Mouse (Mus musculus): Measurements from ENCODE around the gene Hoxc5.

The Hoxc5 gene

DNA sequence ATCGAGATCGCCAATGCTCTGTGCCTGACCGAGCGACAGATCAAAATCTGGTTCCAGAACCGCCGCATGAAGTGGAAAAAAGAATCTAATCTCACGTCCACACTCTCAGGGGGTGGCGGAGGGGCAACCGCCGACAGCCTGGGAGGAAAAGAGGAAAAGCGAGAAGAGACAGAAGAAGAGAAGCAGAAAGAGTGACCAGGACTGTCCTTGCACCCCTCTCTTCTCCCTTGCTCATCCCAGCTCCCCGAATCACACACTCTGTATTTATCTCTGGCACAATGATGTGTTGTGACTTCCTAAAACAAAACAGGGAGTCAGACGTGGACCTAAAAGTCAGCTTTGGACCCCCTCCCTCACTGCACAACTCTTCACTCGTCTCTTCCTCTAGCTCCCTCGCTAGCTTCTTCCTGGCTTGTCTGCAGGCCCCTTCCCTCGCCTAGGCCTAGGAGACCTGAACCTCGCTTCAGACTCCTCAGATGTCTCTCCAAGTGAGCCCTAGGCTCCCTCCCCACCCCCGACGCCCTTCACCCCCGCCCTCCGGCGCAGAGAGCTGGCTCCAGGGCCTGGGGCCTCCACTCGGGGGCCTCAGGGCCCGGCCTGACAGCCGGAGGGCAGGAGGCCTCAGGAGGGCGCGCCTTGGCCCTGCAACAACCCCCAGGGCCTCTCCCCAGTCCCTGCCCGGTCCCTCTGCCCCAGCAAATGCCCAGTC is 43.8 kb downstream of the Hoxc5 start:
- DNase-seq (ENCODE audit: low spot score in 2 of 2), result no peak

DNA sequence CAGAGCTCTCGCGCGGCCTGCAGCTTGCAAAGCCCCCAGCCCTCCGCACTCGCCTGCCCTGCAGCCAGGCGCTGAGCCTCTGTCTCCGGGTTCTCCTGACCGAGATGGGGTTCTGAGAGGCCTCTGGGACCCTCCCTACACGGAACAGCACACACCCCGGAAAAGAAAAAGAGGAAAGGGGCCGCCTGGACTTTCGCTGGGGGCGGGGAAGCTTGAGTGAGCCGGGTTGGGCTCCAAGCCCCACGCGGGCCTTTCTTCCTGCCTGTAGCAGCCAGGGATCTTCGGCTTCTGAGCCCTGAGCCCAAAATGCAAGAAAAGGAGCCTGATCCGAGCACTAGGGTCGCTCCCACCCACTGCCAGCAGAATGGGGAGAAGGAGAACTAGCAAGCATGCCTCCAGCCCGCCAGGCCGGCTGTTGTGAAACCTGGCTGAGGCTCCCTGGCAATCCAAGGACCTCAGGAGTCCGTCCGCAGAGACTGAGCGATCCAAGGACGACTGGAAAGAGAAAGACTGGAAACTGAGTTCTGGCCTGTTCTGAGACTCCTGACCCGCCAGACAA is 44.8 kb downstream of the Hoxc5 start:
- DNase-seq (ENCODE audit: low spot score in 2 of 2), result no peak

DNA sequence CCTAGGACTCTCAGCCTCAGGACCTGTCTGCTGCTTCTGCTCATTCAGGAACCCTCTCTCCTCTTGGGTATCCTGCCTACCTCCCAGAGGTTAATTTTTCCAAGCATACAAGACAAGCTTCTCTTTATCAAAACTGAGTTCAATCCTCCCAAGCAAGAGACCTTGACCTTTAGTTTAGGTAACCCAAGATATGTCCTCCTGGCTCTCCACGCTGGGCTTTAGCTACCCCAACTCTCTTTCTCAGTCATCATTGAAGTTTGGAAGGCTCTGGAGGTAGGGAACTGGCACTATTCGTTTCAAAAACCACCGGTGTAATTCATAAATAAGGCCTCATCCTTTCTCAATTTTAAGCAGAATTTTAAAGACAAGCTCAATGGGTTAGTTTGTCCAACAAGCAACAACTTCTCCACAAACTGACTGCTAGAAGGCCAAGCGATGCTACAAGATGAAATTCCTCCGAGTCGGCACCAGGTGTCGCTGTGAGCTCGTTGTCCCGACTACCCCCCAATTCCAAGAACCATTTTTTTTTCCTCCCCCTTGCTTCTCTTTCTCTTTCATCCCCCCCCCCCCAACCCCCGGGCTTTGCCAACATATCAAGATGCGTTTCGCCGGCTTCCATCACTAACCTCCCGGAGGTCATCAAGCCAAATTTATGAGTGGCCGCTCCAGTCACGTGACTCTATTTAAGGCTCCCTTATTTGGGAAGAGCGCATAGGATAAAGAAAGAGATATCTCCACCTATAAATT is 46.2 kb downstream of the Hoxc5 start:
- DNase-seq (ENCODE audit: low spot score in 2 of 2), result peak in 1 of 2 experiments; percentile 45

DNA sequence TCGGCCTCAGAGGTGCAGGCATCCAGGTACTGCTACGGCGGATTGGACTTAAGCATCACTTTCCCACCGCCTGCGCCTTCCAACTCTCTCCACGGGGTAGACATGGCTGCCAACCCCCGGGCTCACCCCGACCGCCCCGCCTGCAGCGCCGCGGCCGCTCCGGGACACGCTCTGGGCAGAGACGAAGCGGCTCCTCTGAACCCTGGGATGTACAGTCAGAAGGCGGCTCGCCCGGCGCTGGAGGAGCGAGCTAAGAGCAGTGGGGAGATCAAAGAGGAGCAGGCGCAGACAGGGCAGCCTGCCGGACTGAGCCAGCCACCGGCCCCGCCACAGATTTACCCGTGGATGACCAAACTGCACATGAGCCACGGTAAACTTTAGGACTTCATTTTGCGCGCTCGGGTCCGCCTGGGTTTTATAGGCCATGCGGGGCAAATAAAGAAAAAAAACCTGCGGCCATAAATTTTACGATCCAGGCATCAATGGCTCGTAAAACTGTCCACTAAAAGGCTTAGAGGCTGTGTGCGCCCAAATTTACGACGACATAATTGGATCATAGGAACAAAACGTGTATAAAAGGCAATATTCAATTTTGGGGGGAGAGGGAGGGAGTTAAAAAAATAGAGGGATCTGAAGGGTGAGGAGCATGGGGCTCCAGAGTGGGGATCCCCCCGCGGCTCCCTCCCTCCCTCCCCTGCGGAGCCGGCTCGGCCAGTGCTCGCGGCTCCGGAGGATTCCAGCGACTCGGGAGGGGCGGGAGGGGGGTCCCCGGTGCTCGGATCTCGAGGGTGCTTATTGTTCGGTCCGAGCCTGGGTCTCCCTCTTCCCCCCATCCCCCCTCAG is 47.1 kb downstream of the Hoxc5 start:
- no peak for DNase-seq (ENCODE audit: low spot score in 2 of 2)

DNA sequence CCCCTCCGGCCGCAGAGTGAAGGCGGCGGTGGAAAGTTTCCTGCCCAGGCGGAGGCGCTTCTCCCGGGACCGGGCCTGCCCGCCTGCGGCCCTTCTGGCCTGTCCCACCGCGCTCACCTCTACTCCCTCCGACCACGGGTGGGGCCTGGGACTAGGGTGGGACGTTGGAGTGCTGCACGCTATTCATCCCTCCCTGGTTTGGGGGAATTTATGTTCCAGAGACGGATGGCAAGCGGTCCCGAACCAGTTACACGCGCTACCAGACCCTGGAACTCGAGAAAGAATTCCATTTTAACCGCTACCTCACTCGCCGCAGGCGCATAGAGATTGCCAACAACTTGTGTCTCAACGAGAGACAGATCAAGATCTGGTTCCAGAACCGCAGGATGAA is 47.8 kb downstream of the Hoxc5 start:
- DNase-seq (ENCODE audit: low spot score in 2 of 2), result no peak

DNA sequence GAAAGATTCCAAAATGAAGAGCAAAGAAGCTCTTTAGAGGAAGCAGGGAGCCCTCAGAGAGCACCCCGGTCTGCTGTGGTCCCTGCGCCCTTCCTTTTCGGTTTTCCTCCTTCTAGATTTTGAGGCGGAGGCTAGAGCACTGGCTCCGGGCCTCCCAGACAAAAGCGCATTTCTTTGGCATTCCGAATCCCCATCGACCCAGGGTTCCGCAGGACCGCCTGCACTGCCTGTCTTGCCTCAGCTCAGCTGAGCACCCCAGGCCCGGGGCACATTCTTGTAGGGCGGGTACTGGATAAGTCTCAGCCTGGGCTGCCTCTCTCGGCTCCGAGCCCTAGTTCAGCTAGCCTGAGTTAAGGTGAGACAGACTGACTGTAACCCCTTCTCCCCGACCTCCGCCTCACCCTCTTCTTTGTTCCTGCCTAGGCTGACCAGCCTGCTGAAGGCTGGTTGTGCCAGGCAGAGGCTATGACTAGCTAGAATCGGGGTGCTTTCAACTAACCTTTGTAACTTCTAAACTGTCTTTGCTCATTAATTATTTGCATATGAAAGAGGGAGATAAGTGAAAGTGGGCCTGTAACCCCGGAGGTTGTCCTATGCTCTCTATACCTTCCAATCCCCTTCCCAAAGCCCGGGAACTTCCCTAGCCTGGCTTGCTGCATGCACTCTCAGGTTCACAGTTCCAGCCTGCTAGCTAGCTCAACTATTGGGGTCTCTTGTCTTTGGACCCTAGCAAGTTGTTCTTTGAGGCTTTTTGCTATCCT is 48.3 kb downstream of the Hoxc5 start:
- DNase-seq (ENCODE audit: low spot score in 2 of 2), result no peak

DNA sequence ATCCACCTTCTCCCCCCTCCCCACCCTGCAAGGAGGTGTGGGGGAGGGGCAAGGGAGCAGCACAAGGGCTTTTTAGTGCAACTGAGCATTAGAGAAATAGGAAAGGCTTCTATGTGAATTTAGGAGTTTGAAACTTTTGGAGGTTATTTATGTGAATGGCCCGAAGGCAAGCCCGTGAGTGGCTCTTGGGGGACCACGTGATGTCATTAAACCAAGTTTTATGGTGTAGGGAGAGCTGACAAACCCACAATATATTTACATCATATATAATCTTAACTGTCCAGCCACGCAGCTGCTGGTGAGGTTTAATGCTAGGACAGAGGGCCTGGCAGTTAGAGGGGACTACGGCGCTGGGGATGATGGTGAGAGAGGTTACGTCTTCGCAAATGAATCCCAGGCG is 51.4 kb downstream of the Hoxc5 start, which contains the start of gene Hoxc4:
Gene Hoxc4, plus strand, starts transcription at position 299 of the 400 bp plus-strand sequence.
- DNase-seq (ENCODE audit: low spot score in 2 of 2), result no peak

DNA sequence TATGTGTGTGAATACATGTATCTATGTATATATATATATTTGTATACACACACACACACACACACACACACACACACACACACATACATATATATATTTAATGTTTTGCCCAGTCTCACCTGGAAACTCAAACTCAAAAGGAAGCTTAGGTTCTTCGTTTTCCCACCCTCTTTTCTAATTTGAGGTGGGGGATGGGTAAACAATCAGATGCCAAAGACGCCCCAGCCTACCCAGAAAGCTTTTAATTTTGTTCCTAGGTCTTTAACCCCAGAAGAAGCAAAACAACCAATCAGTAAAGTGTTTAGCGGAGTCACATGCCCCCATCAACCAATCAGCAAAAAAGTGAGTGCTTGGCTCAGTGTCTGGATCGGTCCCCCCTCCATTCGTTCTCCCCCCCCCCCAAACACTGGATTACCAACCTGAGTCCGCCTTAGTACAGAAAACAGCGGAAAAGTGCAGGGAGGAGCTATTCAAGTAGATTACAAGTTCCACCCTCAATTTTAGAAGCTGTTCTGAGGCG is 53.7 kb downstream of the Hoxc5 start:
- DNase-seq (ENCODE audit: low spot score in 2 of 2), result no peak

DNA sequence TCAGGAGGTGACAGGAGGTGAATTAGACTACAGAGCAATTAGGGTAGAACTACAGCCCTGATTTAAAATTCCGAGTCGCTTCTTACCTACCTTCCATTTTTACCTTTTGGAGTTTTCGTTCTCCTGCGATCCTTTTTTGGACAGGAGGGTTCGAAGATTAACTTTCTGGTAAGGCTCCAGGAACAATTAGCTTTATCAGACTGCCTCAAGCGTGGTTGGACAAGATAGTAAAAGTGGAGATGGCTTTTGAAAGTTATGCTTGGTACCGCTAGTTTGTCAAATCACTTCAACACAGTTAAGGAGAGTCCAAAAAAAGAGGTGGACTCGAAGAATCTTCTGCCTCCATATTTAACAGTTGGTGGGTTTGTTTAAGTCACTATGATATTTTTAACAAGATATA is 54.3 kb downstream of the Hoxc5 start:
- no peak for DNase-seq (ENCODE audit: low spot score in 2 of 2)

DNA sequence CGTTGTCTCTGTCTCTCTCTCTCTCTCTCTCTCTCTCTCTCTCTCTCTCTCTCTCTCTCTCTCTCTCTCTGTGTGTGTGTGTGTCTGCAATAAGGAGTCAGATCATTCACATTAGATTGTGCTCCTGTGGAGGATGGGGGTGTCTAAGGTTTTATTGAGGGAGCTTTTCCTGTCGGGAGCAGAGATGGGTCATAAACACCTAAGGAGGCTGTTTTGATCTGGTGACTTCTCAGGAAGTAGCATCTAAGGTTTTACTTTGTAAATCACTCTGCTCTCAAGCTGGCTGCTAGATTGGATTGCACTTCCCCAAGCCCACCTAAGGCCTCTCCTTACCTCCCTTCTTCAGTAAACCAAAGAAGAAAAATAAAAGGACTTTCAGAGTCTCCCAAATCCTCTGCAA is 56.9 kb downstream of the Hoxc5 start:
- DNase-seq (ENCODE audit: low spot score in 2 of 2), result no peak

DNA sequence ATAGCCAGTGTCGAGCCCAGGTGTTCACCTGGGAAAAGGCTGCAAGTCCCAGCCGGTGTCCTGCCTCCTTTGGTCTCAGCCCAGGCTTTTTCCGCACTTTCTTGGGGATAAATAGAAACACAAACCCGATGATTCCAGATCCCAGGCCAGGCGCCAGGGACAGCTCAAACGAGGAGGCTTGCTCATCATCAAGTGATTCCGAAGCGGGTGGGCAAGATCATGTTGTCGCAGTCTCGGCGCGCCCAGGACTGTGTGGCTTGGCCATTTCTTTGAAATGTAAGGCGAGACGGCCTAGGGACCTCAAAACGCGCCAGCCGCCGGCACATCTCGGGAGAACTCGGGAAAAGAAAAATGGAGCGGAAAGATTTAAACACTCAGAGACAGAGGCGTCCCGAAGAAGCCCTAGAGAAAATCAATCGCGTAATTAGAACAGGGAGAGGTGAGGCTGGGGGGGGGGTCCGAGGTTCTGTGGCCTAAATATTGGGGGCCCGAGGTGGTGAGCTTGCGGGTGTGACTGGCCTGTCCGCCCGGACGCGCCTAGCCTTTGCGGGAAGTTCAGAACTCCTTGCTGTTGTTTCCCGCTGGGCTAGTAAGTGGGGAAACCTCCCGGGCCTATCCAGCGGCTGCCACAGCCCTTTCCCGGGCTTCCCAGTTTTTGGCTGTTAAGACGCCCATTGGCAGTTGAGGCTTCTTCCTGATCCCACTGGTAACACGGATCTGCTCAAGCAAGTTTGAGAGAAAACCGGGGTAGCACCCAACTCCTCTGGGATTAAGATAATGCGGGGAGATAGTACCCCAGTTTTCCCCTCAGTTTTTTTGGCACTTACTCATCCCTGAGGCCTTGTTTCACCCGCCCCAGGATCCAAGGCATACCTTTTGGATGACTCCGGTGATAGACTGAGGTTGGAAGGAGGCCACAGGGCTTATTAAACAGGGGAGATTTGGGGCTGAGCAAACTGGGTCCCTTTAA is 60.3 kb downstream of the Hoxc5 start:
- DNase-seq (ENCODE audit: low spot score in 2 of 2), result no peak

DNA sequence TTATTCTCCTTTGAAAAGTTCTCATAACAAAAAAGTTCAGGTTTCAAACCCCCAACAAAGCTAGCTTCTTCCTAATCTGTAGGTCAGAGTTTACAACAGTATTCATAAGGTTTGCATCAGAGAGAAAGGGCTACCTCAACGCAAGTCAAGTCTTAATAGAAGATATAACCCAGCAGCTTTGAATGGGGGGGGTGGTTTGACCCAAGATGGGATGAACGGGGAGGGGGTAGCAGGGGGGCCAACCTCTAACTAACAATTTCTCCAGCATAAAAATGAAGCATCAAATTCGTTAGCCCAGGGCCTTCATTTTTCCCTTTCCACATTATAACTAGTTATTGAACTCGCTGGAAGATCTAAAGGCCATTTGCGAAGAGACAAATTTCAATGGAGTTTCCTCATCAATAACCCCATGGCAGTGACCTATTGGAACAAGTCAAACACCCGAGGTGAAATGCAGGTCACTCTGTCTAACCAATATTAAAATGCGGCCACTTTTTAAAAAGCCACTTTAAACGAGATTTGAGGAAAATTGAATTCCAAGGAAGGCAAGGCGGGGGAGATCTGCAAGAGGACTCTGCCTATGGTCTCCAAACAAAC is 61.8 kb downstream of the Hoxc5 start:
- DNase-seq (ENCODE audit: low spot score in 2 of 2), result no peak

DNA sequence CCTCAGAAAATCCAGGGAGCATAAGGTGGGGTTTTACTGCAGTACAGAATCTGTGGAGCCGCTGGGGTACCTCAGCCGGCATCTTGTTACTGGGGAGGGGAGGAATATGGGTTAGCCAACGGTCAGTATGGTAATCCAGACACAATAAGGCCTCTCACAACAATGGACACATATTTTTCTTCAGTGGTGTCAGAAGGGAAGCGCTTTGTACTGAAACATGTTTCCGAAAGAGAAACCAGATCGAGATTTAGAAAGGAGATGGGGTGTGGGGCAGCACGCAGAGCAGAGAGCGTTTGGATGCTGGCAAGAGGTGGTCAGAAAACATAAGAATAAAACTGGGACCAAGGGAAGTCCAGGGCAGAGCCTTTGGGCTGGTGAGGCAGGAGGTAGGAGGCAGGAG is 62.9 kb downstream of the Hoxc5 start:
- no peak for DNase-seq (ENCODE audit: low spot score in 2 of 2)

DNA sequence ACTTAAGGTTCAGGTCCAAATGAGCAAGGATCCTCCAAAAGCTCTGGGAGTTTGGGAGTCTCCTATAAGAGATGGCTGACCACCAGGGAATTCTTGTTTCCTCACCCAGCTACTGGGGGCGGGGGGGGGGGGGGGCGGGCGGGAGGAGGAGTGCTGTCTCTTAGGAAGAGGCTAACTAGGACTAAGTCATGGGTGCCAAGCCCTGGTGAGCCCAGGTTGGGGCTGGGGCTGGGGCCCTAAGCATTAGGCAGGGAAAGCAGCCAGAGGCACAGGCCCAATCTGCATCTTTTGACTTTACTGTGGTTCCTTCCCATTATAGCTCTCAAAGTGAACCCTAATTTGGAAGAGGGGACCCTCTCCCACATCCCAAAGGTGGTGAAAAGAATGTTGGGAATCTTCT is 64.9 kb downstream of the Hoxc5 start:
- DNase-seq (ENCODE audit: low spot score in 2 of 2), result no peak

DNA sequence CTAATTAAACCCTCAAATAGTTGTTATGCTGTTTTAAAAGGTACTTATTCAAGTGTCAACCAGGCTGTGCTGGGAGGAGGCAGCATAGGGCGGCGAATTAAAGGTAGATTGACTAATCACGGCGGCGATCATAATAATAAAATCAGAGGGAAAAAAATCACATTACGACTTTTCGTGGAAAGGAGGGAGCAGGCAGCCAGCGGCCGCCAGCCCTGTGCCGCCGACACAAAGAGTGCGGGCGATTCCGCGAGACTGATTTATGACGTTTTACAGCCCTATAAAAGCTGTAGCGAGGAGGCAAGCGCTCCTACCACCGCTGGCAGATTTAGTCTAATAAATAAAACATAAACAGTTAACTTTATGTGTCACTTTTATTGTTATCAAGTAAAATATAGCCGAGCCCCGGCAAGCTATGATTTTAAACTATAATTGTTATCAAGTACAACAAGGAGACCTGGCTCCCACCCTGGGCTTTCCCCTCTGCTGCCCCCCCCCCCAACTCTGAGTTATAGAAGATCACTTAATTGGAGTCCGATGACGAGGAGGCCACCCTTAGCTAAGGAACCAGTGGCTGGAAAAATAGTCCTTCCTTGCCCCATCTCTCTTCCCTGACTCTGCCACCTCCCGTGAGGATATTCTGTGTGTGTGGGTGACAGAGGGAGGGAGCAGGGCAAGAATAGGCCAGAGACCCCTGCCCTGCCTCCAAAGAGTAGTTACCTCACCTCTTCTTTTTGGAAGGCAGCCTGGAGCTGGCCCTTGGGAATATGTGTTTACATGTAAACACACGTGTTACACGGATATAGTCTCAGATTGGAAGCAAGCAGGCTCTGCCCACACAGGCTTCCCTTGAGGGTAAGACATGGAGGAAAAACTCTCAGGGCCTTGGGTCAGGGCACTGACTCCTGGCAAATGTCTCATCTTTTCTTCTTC is 65.7 kb downstream of the Hoxc5 start:
- no peak for DNase-seq (ENCODE audit: low spot score in 2 of 2)

DNA sequence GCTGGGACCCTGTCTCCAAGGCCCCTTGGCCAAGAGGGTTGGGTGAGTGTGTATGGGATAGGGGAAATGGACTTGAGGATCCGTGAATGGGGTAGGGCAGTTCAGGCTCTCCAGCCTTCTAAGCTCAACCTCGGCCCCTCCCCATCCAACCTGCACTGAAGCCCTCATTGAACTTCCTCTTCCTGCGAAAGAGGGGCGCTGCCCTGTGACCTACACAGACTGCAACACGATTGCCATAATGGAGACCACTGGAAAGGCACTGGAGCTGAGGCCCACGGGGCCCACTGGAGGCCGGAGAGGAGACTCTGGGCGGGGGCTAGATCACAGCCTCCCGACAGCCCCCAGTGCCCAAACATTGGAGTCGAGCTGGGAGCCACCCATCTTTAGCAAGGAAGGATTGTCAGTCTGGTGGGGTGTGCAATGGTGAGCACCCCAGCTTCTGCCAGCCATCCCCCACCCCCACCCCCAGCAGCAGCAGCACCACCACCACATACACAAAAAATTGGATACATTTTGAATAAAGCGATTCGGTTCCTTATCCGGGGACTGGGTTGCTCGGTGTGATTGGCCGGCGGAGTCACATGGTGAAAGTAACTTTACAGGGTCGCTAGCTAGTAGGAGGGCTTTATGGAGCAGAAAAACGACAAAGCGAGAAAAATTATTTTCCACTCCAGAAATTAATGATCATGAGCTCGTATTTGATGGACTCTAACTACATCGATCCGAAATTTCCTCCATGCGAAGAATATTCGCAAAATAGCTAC is 67.0 kb downstream of the Hoxc5 start:
- no peak for DNase-seq (ENCODE audit: low spot score in 2 of 2)

DNA sequence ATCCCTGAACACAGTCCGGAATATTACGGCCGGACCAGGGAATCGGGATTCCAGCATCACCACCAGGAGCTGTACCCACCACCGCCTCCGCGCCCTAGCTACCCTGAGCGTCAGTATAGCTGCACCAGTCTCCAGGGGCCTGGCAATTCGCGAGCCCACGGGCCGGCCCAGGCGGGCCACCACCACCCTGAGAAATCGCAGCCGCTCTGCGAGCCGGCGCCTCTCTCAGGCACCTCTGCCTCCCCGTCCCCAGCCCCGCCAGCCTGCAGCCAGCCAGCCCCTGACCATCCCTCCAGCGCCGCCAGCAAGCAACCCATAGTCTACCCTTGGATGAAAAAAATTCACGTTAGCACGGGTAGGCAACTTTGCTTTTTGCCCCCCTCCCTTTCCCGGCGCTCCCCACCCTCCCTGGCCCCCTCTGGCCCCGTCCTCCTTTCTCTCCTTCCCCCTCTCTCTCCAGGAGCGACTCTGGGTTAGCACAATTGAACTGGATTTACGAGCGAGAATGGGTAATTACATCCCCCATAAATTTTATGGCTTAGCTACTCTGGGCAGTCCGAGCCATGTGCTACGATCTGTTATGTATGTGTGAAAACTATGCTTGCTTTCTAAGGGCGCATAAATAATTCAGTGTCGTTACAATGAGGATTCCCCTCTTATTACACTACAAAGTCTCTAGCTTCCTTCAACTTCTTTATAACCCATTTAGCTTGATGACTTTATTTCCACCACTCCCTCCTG is 67.7 kb downstream of the Hoxc5 start:
- DNase-seq (ENCODE audit: low spot score in 2 of 2), result no peak

Measured in cerebellum, postnatal 4 days (tissue).